Mouse (Mus musculus): ENCODE data around the gene Oasl2. TPM values are rescaled to one million over a fixed set of nuclear protein-coding genes. Genes with fewer than 3 reads are reported as not detected.

Gene Oasl2
- 20.9 TPM for polyA plus RNA-seq (2017; shearing (Covaris generic))

GRCm38 (mm10) chr5:114896688-114897373 is at the start of gene Oasl2:
Oasl2 (plus strand) TSS chr5:114896936.

GRCm38 (mm10) chr5:114853364-114853763 is 43.4 kb upstream of the Oasl2 start, which contains the start of gene 4930519G04Rik:
4930519G04Rik (plus strand) TSS chr5:114853664.

DNA sequence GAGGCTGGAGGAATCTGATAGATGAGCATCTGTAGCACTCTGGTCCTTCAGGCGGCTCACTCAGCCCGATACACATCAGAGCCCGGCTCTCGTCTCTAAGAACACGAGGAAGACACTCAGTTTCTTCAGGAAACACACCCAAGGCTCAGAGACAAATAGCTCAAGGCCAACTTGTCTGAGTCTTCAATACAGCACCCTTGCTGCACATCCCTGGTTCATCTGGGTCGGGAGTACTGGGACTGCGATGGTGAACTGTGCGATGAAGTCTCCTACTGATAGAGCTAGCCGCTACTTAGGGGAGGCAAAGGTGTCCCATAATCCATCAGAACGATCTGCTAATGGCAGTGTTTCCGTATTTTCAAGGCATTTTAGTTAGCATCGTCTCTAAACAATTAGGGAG is 38.2 kb upstream of the Oasl2 start, which contains the start of gene Gm9936:
Gm9936 (minus strand) TSS at position 101 of the 400 bp plus-strand sequence.

DNA sequence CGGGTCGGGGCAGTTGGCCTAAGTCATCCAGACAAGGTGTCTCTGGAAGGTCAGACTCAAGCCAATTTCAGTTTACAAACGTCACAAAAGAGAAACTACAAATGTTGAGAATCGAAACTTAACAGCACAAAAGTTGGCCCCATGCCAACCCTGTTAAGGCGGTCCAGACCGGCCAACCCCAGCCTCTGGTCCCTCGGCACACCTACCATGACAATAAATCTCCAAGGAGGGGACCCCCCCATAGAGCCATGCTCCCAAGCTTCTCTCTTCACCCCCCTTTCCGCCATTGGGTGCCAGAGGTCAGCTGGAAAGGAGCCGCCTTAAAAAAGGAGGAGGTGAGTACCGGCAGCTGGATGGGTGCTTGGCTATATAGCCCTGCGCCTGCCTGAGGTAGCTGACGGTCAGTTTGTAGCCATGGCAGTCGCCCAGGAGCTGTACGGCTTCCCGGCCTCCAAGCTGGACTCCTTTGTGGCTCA is 26.3 kb downstream of the Oasl2 start, which contains the start of gene Oasl1:
Oasl1 (plus strand) TSS at position 243 of the 476 bp plus-strand sequence.

GRCm38 (mm10) chr5:114942074-114942765 is 45.5 kb downstream of the Oasl2 start, which contains the start of gene 2210016L21Rik:
2210016L21Rik (plus strand) TSS chr5:114942158.

Other genes with a start within 250 kb of the Oasl2 start
- gene Trpv4, start 238.5 kb upstream of the Oasl2 start, polyA plus RNA-seq (2017; shearing (Covaris generic)): 0.50 TPM
- 140 TPM for gene Gltp, start 206.0 kb upstream of the Oasl2 start, polyA plus RNA-seq (2017; shearing (Covaris generic))
- 18.9 TPM for gene Tchp, start 189.2 kb upstream of the Oasl2 start, polyA plus RNA-seq (2017; shearing (Covaris generic))
- gene Ankrd13a, start 122.3 kb upstream of the Oasl2 start, polyA plus RNA-seq (2017; shearing (Covaris generic)): 13.9 TPM
- gene Git2, start 121.4 kb upstream of the Oasl2 start, polyA plus RNA-seq (2017; shearing (Covaris generic)): 136 TPM
- gene 1500011B03Rik, start 73.5 kb upstream of the Oasl2 start, polyA plus RNA-seq (2017; shearing (Covaris generic)): 103 TPM
- gene 4930519G04Rik, start 43.3 kb upstream of the Oasl2 start, polyA plus RNA-seq (2017; shearing (Covaris generic)): not detected
- not detected for gene Gm9936, start 38.3 kb upstream of the Oasl2 start, polyA plus RNA-seq (2017; shearing (Covaris generic))
- 11.6 TPM for gene Oasl1, start 26.3 kb downstream of the Oasl2 start, polyA plus RNA-seq (2017; shearing (Covaris generic))
- 56.6 TPM for gene 2210016L21Rik, start 45.2 kb downstream of the Oasl2 start, polyA plus RNA-seq (2017; shearing (Covaris generic))
- 0.21 TPM for gene Hnf1a, start 74.2 kb downstream of the Oasl2 start, polyA plus RNA-seq (2017; shearing (Covaris generic))
- 3.4 TPM for gene Sppl3, start 114.2 kb downstream of the Oasl2 start, polyA plus RNA-seq (2017; shearing (Covaris generic))
- gene Gm10401, start 201.4 kb downstream of the Oasl2 start, polyA plus RNA-seq (2017; shearing (Covaris generic)): 4.1 TPM
- 43.3 TPM for gene Acads, start 222.4 kb downstream of the Oasl2 start, polyA plus RNA-seq (2017; shearing (Covaris generic))
- gene Unc119b, start 238.0 kb downstream of the Oasl2 start, polyA plus RNA-seq (2017; shearing (Covaris generic)): 26.6 TPM

Measured in CD4-positive, CD25-positive, alpha-beta regulatory T cell, adult 9 weeks (primary cell).